9 mouse cellular contexts compared by ENCODE assay signal in genomic region chr8:61875290-61875689, GRCm38 (mm10). TPM values are rescaled to one million over a fixed set of nuclear protein-coding genes. Genes with fewer than 3 reads are reported as not detected.
DNase-seq lines count a peak whose midpoint lies in the region; ATAC-seq and TF ChIP-seq lines count a peak whose summit lies in the region.
"Had no signal": no experiment of that assay in that cellular context is flagged by ENCODE, and none has a peak within 500 bp of the region (broad histone marks: within the 10 kb centered on the region; RNA-seq: fewer than 3 reads in every experiment).

No protein-coding gene starts in this region.

- TF ChIP-seq CTCF in left cerebral cortex, adult 2 months (IDR thresholded peaks at IDR 0.05): peak; percentile 72

- intact Hi-C loops in left cerebral cortex, adult 2 months (cut with DNase I): loop anchor here (1.0 to 5.0 kb wide), 2 partner anchors 335 to 353 kb away; no protein-coding TSS in a partner anchor

- H3K9me3 ChIP-seq in ES-E14 (ENCODE audit: control insufficient read depth, insufficient read depth, low read depth, low read length): no peaks in the 10 kb centered on the region
- no peaks in the 10 kb centered on the region for H3K9me3 ChIP-seq in midbrain, embryonic 15.5 days
- H3K9me3 ChIP-seq: embryonic facial prominence, embryonic 15.5 days had no signal

- ATAC-seq in midbrain, embryonic 15.5 days (replicated peaks): peak; percentile 66
- ATAC-seq in activated CD4-positive, CD25-positive, alpha-beta regulatory T cell, adult 4 months: no peak

- no peaks in the 10 kb centered on the region for H3K4me1 ChIP-seq in ES-E14 (ENCODE audit: control insufficient read depth in 2 of 2, insufficient read depth in 2 of 2, low read length in 2 of 2, poor library complexity in 1 of 2)
- no peaks in the 10 kb centered on the region for H3K4me1 ChIP-seq in midbrain, embryonic 15.5 days

- in situ Hi-C loops in ES-E14 (cut with MboI; ENCODE audit: low sequenced_read_pairs in 2 of 2, unreplicated experiment in 2 of 2): loop anchor here in 1 of 2 experiments (10.0 kb wide), 2 partner anchors 170 to 340 kb away; no protein-coding TSS in a partner anchor

- no peak overlapping the region for H3K4me2 ChIP-seq in midbrain, embryonic 15.5 days
- H3K4me2 ChIP-seq: embryonic facial prominence, embryonic 15.5 days had no signal

- no peak overlapping the region for H3K4me3 ChIP-seq in ES-E14 (ENCODE audit: insufficient read depth in 1 of 2, low read depth in 1 of 2, low read length in 2 of 2, poor library complexity in 1 of 2, severe bottlenecking in 1 of 2)
- H3K4me3 ChIP-seq in left cerebral cortex, adult 2 months: no peak overlapping the region
- no peak overlapping the region for H3K4me3 ChIP-seq in midbrain, embryonic 15.5 days
- H3K4me3 ChIP-seq: embryonic facial prominence, embryonic 15.5 days had no signal

- 8% methylated on average over 5 of the region's 5 CpGs for WGBS in midbrain, embryonic 15.5 days

- peak; percentile 63 for DNase-seq in kidney, adult 9 months
- no peak for DNase-seq in kidney, adult 18-20 months
- peak; percentile 63 for DNase-seq in ES-E14 (ENCODE audit: low read depth, low spot score)
- peak; percentile 66 for DNase-seq in c-Kit-positive CD71-negative TER-119-negative erythroid progenitor cells, embryonic 14.5 days (ENCODE audit: low read depth)
- DNase-seq in heart, postnatal 4 days: peak; percentile 65
- DNase-seq in left cerebral cortex, adult 2 months (ENCODE audit: extremely low spot score in 1 of 2, low spot score in 2 of 2): peak; percentile 44 to 49

- H3K9ac ChIP-seq in ES-E14 (ENCODE audit: insufficient read depth, low read depth, low read length, poor library complexity, severe bottlenecking): no peak overlapping the region
- H3K9ac ChIP-seq in midbrain, embryonic 15.5 days: no peak overlapping the region
- H3K9ac ChIP-seq: embryonic facial prominence, embryonic 15.5 days had no signal

- no peak overlapping the region for H3K27ac ChIP-seq in ES-E14 (ENCODE audit: insufficient read depth, low read depth, low read length, poor library complexity, severe bottlenecking)
- H3K27ac ChIP-seq in left cerebral cortex, adult 2 months: no peak overlapping the region
- no peak overlapping the region for H3K27ac ChIP-seq in midbrain, embryonic 15.5 days
- H3K27ac ChIP-seq: embryonic facial prominence, embryonic 15.5 days had no signal

- H3K27me3 ChIP-seq in midbrain, embryonic 15.5 days (replicated peaks): no peaks in the 10 kb centered on the region
- H3K27me3 ChIP-seq: embryonic facial prominence, embryonic 15.5 days had no signal

- H3K36me3 ChIP-seq in ES-E14 (ENCODE audit: control insufficient read depth, insufficient read depth, low read length, poor library complexity, severe bottlenecking): no peaks in the 10 kb centered on the region
- no peaks in the 10 kb centered on the region for H3K36me3 ChIP-seq in midbrain, embryonic 15.5 days (replicated peaks)
- H3K36me3 ChIP-seq: embryonic facial prominence, embryonic 15.5 days had no signal

TF ChIP-seq in ES-E14, 5 proteins besides CTCF, POLR2A, EP300 and RAD21:
- TF ChIP-seq ZNF384 (IDR thresholded peaks at IDR 0.05; ENCODE audit: low read depth, low read length) (no peak), ZC3H11A (IDR thresholded peaks at IDR 0.05; ENCODE audit: borderline replicate concordance, low read depth, low read length) (peak; percentile 84; the same call in 1 of the 2 replicates), MAFK (IDR thresholded peaks at IDR 0.05; ENCODE audit: insufficient read depth, low read depth, low read length) (peak; percentile 68; the same call in 1 of the 2 replicates)

RNA-seq across cellular contexts. Expression of gene Palld, which starts 27.2 kb away (rescaled TPM):
- 24.6 and 36.3 TPM in 2 replicates for total RNA-seq in ES-E14 (2012; rRNA removed)
- 100 to 1,000 TPM; 311 to 316 TPM for total RNA-seq in heart, postnatal 4 days (2021)
- 1 to 10 TPM; 4.1 to 4.9 TPM for total RNA-seq in left cerebral cortex, adult 2 months (2021)
- 17.3 and 20.1 TPM in 2 replicates for polyA plus RNA-seq in midbrain, embryonic 15.5 days (2015; fragmentation: Nextera tagmentation; extraction: Ambion mirVana)
- under 1 TPM; 0.24 to 0.33 TPM for polyA plus RNA-seq in activated CD4-positive, CD25-positive, alpha-beta regulatory T cell, adult 4 months (2017; shearing (Covaris generic))

RNA-seq across cellular contexts. Expression of gene Ddx60, which starts 52.6 kb away (rescaled TPM):
- 0.26 and 0.31 TPM in 2 replicates for total RNA-seq in ES-E14 (2012; rRNA removed)
- 1 to 10 TPM; 1.5 to 2.3 TPM for total RNA-seq in heart, postnatal 4 days (2021)
- total RNA-seq in left cerebral cortex, adult 2 months (2021): 1 to 10 TPM in 1 of 2 experiments, under 1 TPM in 1; 0.44 to 1.2 TPM
- polyA plus RNA-seq in midbrain, embryonic 15.5 days (2015; fragmentation: Nextera tagmentation; extraction: Ambion mirVana): 0.37 and 0.61 TPM in 2 replicates
- 10 to 100 TPM; 34.4 to 38.8 TPM for polyA plus RNA-seq in activated CD4-positive, CD25-positive, alpha-beta regulatory T cell, adult 4 months (2017; shearing (Covaris generic))
